Mouse (Mus musculus): ENCODE data around the gene Iscu.

The Iscu gene

GRCm38 (mm10) chr5:113818572-113818971 is 46.0 kb downstream of the Iscu start:
- DNase-seq: no peak

DNA sequence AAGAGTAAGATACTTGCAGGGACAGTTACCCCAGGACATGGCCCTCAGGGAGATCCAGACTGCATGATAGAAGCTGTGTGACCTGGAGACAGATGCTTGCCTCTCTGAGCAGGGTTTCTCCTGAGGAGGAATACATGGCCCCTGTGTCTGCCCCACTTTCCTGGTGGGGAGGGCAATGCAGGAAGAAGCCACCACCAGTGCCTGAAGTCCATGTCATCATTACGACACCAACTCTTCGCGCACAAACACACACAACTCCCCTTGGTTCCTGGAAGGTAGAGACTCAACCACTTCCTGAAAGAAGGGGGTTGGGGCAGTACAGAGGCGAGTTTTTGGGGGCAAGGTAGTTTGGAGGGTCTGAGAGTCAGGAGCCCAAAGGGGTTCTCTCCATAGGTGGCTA is 51.7 kb downstream of the Iscu start:
- no peak for DNase-seq

- DNase-seq: no peak
These were observed 53.0 kb downstream of the Iscu start for GRCm38 (mm10) chr5:113825558-113825957.

GRCm38 (mm10) chr5:113826619-113827018 is 54.1 kb downstream of the Iscu start:
- DNase-seq: no peak

All from retina, postnatal 1 day (tissue).